Comparison of ENCODE assay signal across 12 mouse cellular contexts in genomic region chr7:28583570-28584344, GRCm38 (mm10). TPM values are rescaled to one million over a fixed set of nuclear protein-coding genes. Genes with fewer than 3 reads are reported as not detected.
A peak's percentile ranks its signal among the peaks of the same experiment; 100 is the strongest.
DNase-seq lines count a peak whose midpoint lies in the region; ATAC-seq and TF ChIP-seq lines count a peak whose summit lies in the region.
"Had no signal": no experiment of that assay in that cellular context is flagged by ENCODE, and none has a peak within 500 bp of the region (broad histone marks: within the 10 kb centered on the region; RNA-seq: fewer than 3 reads in every experiment).

No protein-coding gene starts in this region.

- H3K9ac ChIP-seq in hindbrain, embryonic 13.5 days, result no peak overlapping the region; the same call in 1 of the 2 replicates
- H3K9ac ChIP-seq in hindbrain, embryonic 11.5 days (ENCODE audit: low read depth, low read length), result no peak overlapping the region
- H3K9ac ChIP-seq in forebrain, postnatal 0 days, result no peak overlapping the region

- H3K4me1 ChIP-seq in hindbrain, embryonic 13.5 days (replicated peaks), result peaks cover 77% of the 10 kb centered on the region
- peaks cover 9% of the 10 kb centered on the region for H3K4me1 ChIP-seq in hindbrain, embryonic 11.5 days (replicated peaks; ENCODE audit: control insufficient read depth, insufficient read depth, low read length)
- H3K4me1 ChIP-seq in forebrain, postnatal 0 days (ENCODE audit: insufficient read depth), result peaks cover 11% of the 10 kb centered on the region

- 84% methylated on average over 8 of the region's 8 CpGs for WGBS in hindbrain, embryonic 13.5 days
- 87% methylated on average over 8 of the region's 8 CpGs for WGBS in hindbrain, embryonic 11.5 days
- 73% methylated on average over 8 of the region's 8 CpGs for whole genome bisulfite sequencing in forebrain, postnatal 0 days

- intact Hi-C loops in gastrocnemius, postnatal 36 days (cut with DNase I), result loop anchor here (2.0 kb wide), 1 partner anchor 31 kb away; no protein-coding TSS in a partner anchor

- peak overlapping the region; percentile 42; the same call in 1 of the 2 replicates for H3K27ac ChIP-seq in hindbrain, embryonic 13.5 days
- H3K27ac ChIP-seq in hindbrain, embryonic 11.5 days (ENCODE audit: low read depth, low read length), result no peak overlapping the region
- peak overlapping the region; percentile 42 for H3K27ac ChIP-seq in forebrain, postnatal 0 days (ENCODE audit: low read depth, low read length)

- no peak for DNase-seq in hindbrain, embryonic 11.5 days (ENCODE audit: low spot score)
- DNase-seq in brain, adult 2 months (ENCODE audit: low read depth, low spot score), result peak; percentile 59
- DNase-seq in forebrain, postnatal 0 days, result no peak
- DNase-seq in lung, postnatal 4 days, result peak; percentile 51 to 62
- no peak for DNase-seq in adrenal gland, adult 18-20 months (ENCODE audit: low spot score in 2 of 2)
- no peak for DNase-seq in gastrocnemius, postnatal 36 days
- DNase-seq in cerebellum, postnatal 36 days, result no peak
- DNase-seq: cerebellum, adult 8-10 months; thymus, adult 2 months had no signal

- no peaks in the 10 kb centered on the region for H3K9me3 ChIP-seq in hindbrain, embryonic 13.5 days
- H3K9me3 ChIP-seq in hindbrain, embryonic 11.5 days (ENCODE audit: control insufficient read depth, low read length), result no peaks in the 10 kb centered on the region
- no peaks in the 10 kb centered on the region for H3K9me3 ChIP-seq in forebrain, postnatal 0 days (ENCODE audit: low read length)

- no peak overlapping the region for H3K4me2 ChIP-seq in hindbrain, embryonic 13.5 days
- H3K4me2 ChIP-seq in hindbrain, embryonic 11.5 days (replicated peaks; ENCODE audit: low read depth, low read length), result no peak overlapping the region
- no peak overlapping the region for H3K4me2 ChIP-seq in forebrain, postnatal 0 days (ENCODE audit: low read depth)

- no peak for ATAC-seq in hindbrain, embryonic 13.5 days (ENCODE audit: low FRiP score)
- ATAC-seq in hindbrain, embryonic 11.5 days (ENCODE audit: low FRiP score), result no peak
- peak; percentile 33; the same call in 1 of the 2 replicates for ATAC-seq in forebrain, postnatal 0 days

- TF ChIP-seq CTCF in forebrain, postnatal 0 days (IDR thresholded peaks at IDR 0.05; ENCODE audit: low read depth), result no peak

- H3K36me3 ChIP-seq in hindbrain, embryonic 13.5 days, result no peaks in the 10 kb centered on the region
- H3K36me3 ChIP-seq in hindbrain, embryonic 11.5 days (ENCODE audit: control insufficient read depth, insufficient read depth, low read length), result no peaks in the 10 kb centered on the region
- no peaks in the 10 kb centered on the region for H3K36me3 ChIP-seq in forebrain, postnatal 0 days (ENCODE audit: insufficient read depth)

- no peaks in the 10 kb centered on the region for H3K27me3 ChIP-seq in hindbrain, embryonic 13.5 days
- no peaks in the 10 kb centered on the region for H3K27me3 ChIP-seq in hindbrain, embryonic 11.5 days (ENCODE audit: control insufficient read depth, insufficient read depth, low read length)
- H3K27me3 ChIP-seq in forebrain, postnatal 0 days (ENCODE audit: insufficient read depth, low read length), result no peaks in the 10 kb centered on the region

- no peak overlapping the region for H3K4me3 ChIP-seq in hindbrain, embryonic 13.5 days
- no peak overlapping the region for H3K4me3 ChIP-seq in hindbrain, embryonic 11.5 days (ENCODE audit: low read depth, low read length)
- no peak overlapping the region for H3K4me3 ChIP-seq in forebrain, postnatal 0 days (ENCODE audit: low read depth, low read length)

RNA-seq across cellular contexts. Expression of gene Samd4b, which starts 14.2 kb away (rescaled TPM):
- 20.7 and 21.6 TPM in 2 replicates for polyA plus RNA-seq in hindbrain, embryonic 13.5 days (2015; fragmentation: Nextera tagmentation; extraction: Ambion mirVana)
- polyA plus RNA-seq in hindbrain, embryonic 11.5 days (2014; fragmentation: Nextera tagmentation; extraction: Ambion mirVana), result 25.3 and 27.4 TPM in 2 replicates
- total RNA-seq in forebrain, postnatal 0 days (2014; rRNA removed), result 35.2 and 49.1 TPM in 2 replicates
- polyA plus RNA-seq in forebrain, postnatal 0 days (2015; fragmentation: Nextera tagmentation; extraction: Ambion mirVana), result 21.4 and 23.3 TPM in 2 replicates
- 10 to 100 TPM; 67.9 to 72.7 TPM for total RNA-seq in adrenal gland, adult 18-20 months (2021)
- total RNA-seq in gastrocnemius, postnatal 36 days (2021), result 10 to 100 TPM; 11.6 to 13.9 TPM

RNA-seq across cellular contexts. Expression of gene Pak4, which starts 14.2 kb away (rescaled TPM):
- 21.5 and 22.1 TPM in 2 replicates for polyA plus RNA-seq in hindbrain, embryonic 13.5 days (2015; fragmentation: Nextera tagmentation; extraction: Ambion mirVana)
- polyA plus RNA-seq in hindbrain, embryonic 11.5 days (2014; fragmentation: Nextera tagmentation; extraction: Ambion mirVana), result 30.5 and 32.6 TPM in 2 replicates
- 11.5 and 11.9 TPM in 2 replicates for total RNA-seq in forebrain, postnatal 0 days (2014; rRNA removed)
- polyA plus RNA-seq in forebrain, postnatal 0 days (2015; fragmentation: Nextera tagmentation; extraction: Ambion mirVana), result 7.4 and 11.5 TPM in 2 replicates
- 10 to 100 TPM; 21.4 to 25.2 TPM for total RNA-seq in adrenal gland, adult 18-20 months (2021)
- total RNA-seq in gastrocnemius, postnatal 36 days (2021), result 1 to 10 TPM; 1.8 to 2.5 TPM

RNA-seq across cellular contexts. Expression of gene Nccrp1, which starts 36.7 kb away (rescaled TPM):
- 0.13 TPM in 1 of 2 replicates, not detected in the other for polyA plus RNA-seq in hindbrain, embryonic 13.5 days (2015; fragmentation: Nextera tagmentation; extraction: Ambion mirVana)
- not detected in 2 replicates for polyA plus RNA-seq in hindbrain, embryonic 11.5 days (2014; fragmentation: Nextera tagmentation; extraction: Ambion mirVana)
- 0.10 and 0.15 TPM in 2 replicates for total RNA-seq in forebrain, postnatal 0 days (2014; rRNA removed)
- polyA plus RNA-seq in forebrain, postnatal 0 days (2015; fragmentation: Nextera tagmentation; extraction: Ambion mirVana), result 0.09 TPM in 1 of 2 replicates, not detected in the other
- not detected for total RNA-seq in adrenal gland, adult 18-20 months (2021)
- not detected for total RNA-seq in gastrocnemius, postnatal 36 days (2021)
- total RNA-seq: heart, adult 18-20 months had no signal

RNA-seq across cellular contexts. Expression of gene Sycn, which starts 43.1 kb away (rescaled TPM):
- polyA plus RNA-seq in hindbrain, embryonic 13.5 days (2015; fragmentation: Nextera tagmentation; extraction: Ambion mirVana), result not detected in 2 replicates
- polyA plus RNA-seq in hindbrain, embryonic 11.5 days (2014; fragmentation: Nextera tagmentation; extraction: Ambion mirVana), result not detected in 2 replicates
- total RNA-seq in forebrain, postnatal 0 days (2014; rRNA removed), result not detected in 2 replicates
- not detected in 2 replicates for polyA plus RNA-seq in forebrain, postnatal 0 days (2015; fragmentation: Nextera tagmentation; extraction: Ambion mirVana)
- total RNA-seq in adrenal gland, adult 18-20 months (2021), result not detected
- total RNA-seq in gastrocnemius, postnatal 36 days (2021), result not detected
- total RNA-seq: heart, adult 18-20 months; left cerebral cortex, adult 18-20 months had no signal

RNA-seq across cellular contexts. Expression of gene Acp7, which starts 47.4 kb away (rescaled TPM):
- polyA plus RNA-seq in hindbrain, embryonic 13.5 days (2015; fragmentation: Nextera tagmentation; extraction: Ambion mirVana), result not detected in 2 replicates
- not detected in 2 replicates for polyA plus RNA-seq in hindbrain, embryonic 11.5 days (2014; fragmentation: Nextera tagmentation; extraction: Ambion mirVana)
- 0.24 and 0.85 TPM in 2 replicates for total RNA-seq in forebrain, postnatal 0 days (2014; rRNA removed)
- 0.12 and 0.50 TPM in 2 replicates for polyA plus RNA-seq in forebrain, postnatal 0 days (2015; fragmentation: Nextera tagmentation; extraction: Ambion mirVana)
- not detected for total RNA-seq in adrenal gland, adult 18-20 months (2021)
- not detected for total RNA-seq in gastrocnemius, postnatal 36 days (2021)
- total RNA-seq: heart, adult 18-20 months had no signal

Comparison
In these comparisons a context has a peak if more than half of its experiments do, and no peak if none do; other contexts are left out.
1. DNase-seq: peak in brain, adult 2 months (single experiment) and lung, postnatal 4 days (2 of 2); none in hindbrain, embryonic 11.5 days (single experiment), forebrain, postnatal 0 days (single experiment), adrenal gland, adult 18-20 months (0 of 2), gastrocnemius, postnatal 36 days (0 of 2) and cerebellum, postnatal 36 days (0 of 2).